Mouse (Mus musculus) forebrain, embryonic 13.5 days (tissue): ENCODE results near the gene Ccdc117. TPM values are rescaled to one million over a fixed set of nuclear protein-coding genes. Genes with fewer than 3 reads are reported as not detected.

Source experiments
- ATAC-seq: fragments of 200-750 bp; cut with Nextera tagmentation; 2 replicates; pipeline ENCODE4 v1.8.0; 2017
- H3K27ac ChIP-seq: fragments of 300-500 bp; sonication (generic); 2 replicates; pipeline ENCODE4 v1.5.1; 2015; ENCODE audit warnings: inconsistent platforms, mild to moderate bottlenecking, moderate library complexity
- H3K27me3 ChIP-seq: fragments of 300-500 bp; sonication (generic); 2 replicates; pipeline ENCODE4 v1.6.1; 2015; ENCODE audit warnings: mild to moderate bottlenecking, inconsistent platforms
- H3K36me3 ChIP-seq: fragments of 300-500 bp; sonication (generic); 2 replicates; pipeline ENCODE4 v1.6.1; 2015; ENCODE audit warnings: mild to moderate bottlenecking, inconsistent platforms; ENCODE audit not compliant: poor library complexity, severe bottlenecking
- H3K4me1 ChIP-seq: fragments of 300-500 bp; sonication (generic); 2 replicates; pipeline ENCODE4 v1.6.1; 2015; ENCODE audit warnings: inconsistent platforms
- H3K4me2 ChIP-seq: fragments of 300-500 bp; sonication (generic); 2 replicates; pipeline ENCODE4 v1.6.1; 2015; ENCODE audit warnings: inconsistent platforms, mild to moderate bottlenecking, moderate library complexity
- H3K4me3 ChIP-seq: fragments of 300-500 bp; sonication (generic); 2 replicates; pipeline ENCODE4 v1.5.1; 2015; ENCODE audit warnings: mild to moderate bottlenecking, inconsistent platforms
- H3K9ac ChIP-seq: fragments of 300-500 bp; sonication (generic); 2 replicates; pipeline ENCODE4 v1.6.1; 2015; ENCODE audit warnings: mild to moderate bottlenecking, inconsistent platforms
- H3K9me3 ChIP-seq: fragments of 300-500 bp; sonication (generic); replicated peaks from 2 replicates; pipeline ENCODE4 v1.6.1; 2016; ENCODE audit warnings: inconsistent platforms
- WGBS: fragments of 180-500 bp; shearing (Covaris S2); methylation state at CpG from one replicate; pipeline ENCODE4 v1.1.7; 2015; 5-methylcytosine and 5-hydroxymethylcytosine counted together
- polyA plus RNA-seq: library from polyadenylated mRNA; unstranded; fragments of >200 nt; fragmentation: Nextera tagmentation; extraction: Ambion mirVana; gene quantifications from 2 replicates; pipeline ENCODE4 v1.2.1, GENCODE M21; 2015

The Ccdc117 gene
- 15.1 and 15.4 TPM in 2 replicates for polyA plus RNA-seq

- Histone ChIP-seq H3K36me3 (peaks cover 9% of the 10 kb centered on the region), H3K4me1 (peaks cover 24% of the 10 kb centered on the region), H3K27ac (peak within 1 kb of the TSS; percentile 54), H3K4me3 (peak within 1 kb of the TSS; percentile 94), H3K9ac (peak within 1 kb of the TSS; percentile 90), H3K9me3 (no peaks in the 10 kb centered on the region), H3K27me3 (no peaks in the 10 kb centered on the region), H3K4me2 (peak within 1 kb of the TSS; percentile 81)
- peak; percentile 99 for ATAC-seq
- WGBS, result under 1% methylated on average over 46 of the region's 65 CpGs
These were observed at the start of gene Ccdc117 for GRCm38 (mm10) chr11:5541799-5542481. Gene Ccdc117 (minus strand): TSS chr11:5542187.

GRCm38 (mm10) chr11:5575046-5575445 is 33.1 kb upstream of the Ccdc117 start:
- no peaks in the 10 kb centered on the region for H3K36me3 ChIP-seq
- no peak overlapping the region for H3K4me2 ChIP-seq
- H3K27me3 ChIP-seq, result no peaks in the 10 kb centered on the region
- no peak overlapping the region for H3K4me3 ChIP-seq
- no peak overlapping the region for H3K9ac ChIP-seq
- H3K4me1 ChIP-seq, result 0 out of 2 replicates have a peak, but pooled peaks cover 10% of the 10 kb centered on the region
- ATAC-seq, result no peak
- H3K27ac ChIP-seq, result no peak overlapping the region
- WGBS, result 65% methylated on average over 6 of the region's 6 CpGs
- H3K9me3 ChIP-seq, result no peaks in the 10 kb centered on the region

- no peak overlapping the region for H3K27ac ChIP-seq
- no peaks in the 10 kb centered on the region for H3K9me3 ChIP-seq
- no peak overlapping the region for H3K4me3 ChIP-seq
- H3K27me3 ChIP-seq, result no peaks in the 10 kb centered on the region
- H3K36me3 ChIP-seq, result no peaks in the 10 kb centered on the region
- ATAC-seq, result no peak
- H3K4me1 ChIP-seq, result 0 out of 2 replicates have a peak, but pooled peaks cover 10% of the 10 kb centered on the region
- H3K9ac ChIP-seq, result no peak overlapping the region
- WGBS, result 86% methylated on average over 2 of the region's 2 CpGs
- no peak overlapping the region for H3K4me2 ChIP-seq
These were observed 31.8 kb upstream of the Ccdc117 start for GRCm38 (mm10) chr11:5573821-5574220.

DNA sequence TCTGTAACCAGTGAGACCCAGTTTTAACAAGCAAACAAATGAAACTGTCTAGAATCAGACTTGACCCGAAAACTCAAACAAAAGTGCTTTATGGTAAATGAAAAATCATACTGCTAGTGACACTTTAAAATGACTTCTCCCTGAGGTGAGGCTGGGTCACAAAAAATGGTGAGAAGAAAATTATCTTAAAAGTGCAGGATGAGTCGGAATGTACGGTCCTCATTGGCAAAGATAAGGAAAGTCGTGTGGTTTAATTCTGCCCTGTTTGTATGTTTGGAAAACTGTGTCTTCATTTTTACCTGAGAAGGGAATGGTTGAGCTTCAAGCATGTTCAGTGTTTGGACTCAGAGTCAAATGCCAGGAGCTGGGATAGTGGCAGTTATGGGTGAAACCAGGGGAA is 29.9 kb upstream of the Ccdc117 start:
- Histone ChIP-seq H3K4me3 (no peak overlapping the region), H3K27ac (no peak overlapping the region), H3K27me3 (no peaks in the 10 kb centered on the region), H3K36me3 (no peaks in the 10 kb centered on the region), H3K4me1 (no peaks in the 10 kb centered on the region), H3K4me2 (no peak overlapping the region), H3K9ac (no peak overlapping the region), H3K9me3 (no peaks in the 10 kb centered on the region)
- ATAC-seq, result no peak
- WGBS, result 95% methylated on average over 4 of the region's 4 CpGs

GRCm38 (mm10) chr11:5569474-5569873 is 27.5 kb upstream of the Ccdc117 start, which contains the start of gene Ankrd36:
Gene Ankrd36 (plus strand): TSS chr11:5569684.
- Histone ChIP-seq H3K9me3 (no peaks in the 10 kb centered on the region), H3K4me1 (no peaks in the 10 kb centered on the region), H3K4me2 (no peak within 1 kb of the TSS), H3K4me3 (no peak within 1 kb of the TSS), H3K27me3 (no peaks in the 10 kb centered on the region), H3K36me3 (no peaks in the 10 kb centered on the region), H3K27ac (no peak within 1 kb of the TSS), H3K9ac (no peak within 1 kb of the TSS)
- WGBS, result 78% methylated on average over 12 of the region's 12 CpGs
- no peak for ATAC-seq

GRCm38 (mm10) chr11:5568082-5568481 is 26.1 kb upstream of the Ccdc117 start:
- H3K4me2 ChIP-seq, result no peak overlapping the region
- no peak overlapping the region for H3K27ac ChIP-seq
- no peak overlapping the region for H3K4me3 ChIP-seq
- H3K9me3 ChIP-seq, result no peaks in the 10 kb centered on the region
- ATAC-seq, result no peak
- peaks cover under 1% of the 10 kb centered on the region; the same call in 1 of the 2 replicates for H3K4me1 ChIP-seq
- H3K36me3 ChIP-seq, result no peaks in the 10 kb centered on the region
- H3K9ac ChIP-seq, result no peak overlapping the region
- H3K27me3 ChIP-seq, result no peaks in the 10 kb centered on the region
- WGBS, result 93% methylated on average over 5 of the region's 5 CpGs

- H3K4me3 ChIP-seq, result no peak overlapping the region
- H3K9ac ChIP-seq, result no peak overlapping the region
- H3K4me1 ChIP-seq, result peaks cover 5% of the 10 kb centered on the region; the same call in 1 of the 2 replicates
- no peak overlapping the region for H3K4me2 ChIP-seq
- H3K36me3 ChIP-seq, result no peaks in the 10 kb centered on the region
- WGBS, result 94% methylated on average over 6 of the region's 6 CpGs
- no peaks in the 10 kb centered on the region for H3K27me3 ChIP-seq
- H3K9me3 ChIP-seq, result no peaks in the 10 kb centered on the region
- no peak for ATAC-seq
- no peak overlapping the region for H3K27ac ChIP-seq
These were observed 25.7 kb upstream of the Ccdc117 start for GRCm38 (mm10) chr11:5567654-5568053.

GRCm38 (mm10) chr11:5566506-5566905 is 24.5 kb upstream of the Ccdc117 start:
- no peak overlapping the region for H3K4me2 ChIP-seq
- H3K36me3 ChIP-seq, result no peaks in the 10 kb centered on the region
- H3K27ac ChIP-seq, result no peak overlapping the region
- ATAC-seq, result no peak
- 70% methylated on average over 2 of the region's 2 CpGs for WGBS
- H3K9me3 ChIP-seq, result no peaks in the 10 kb centered on the region
- no peak overlapping the region for H3K4me3 ChIP-seq
- H3K27me3 ChIP-seq, result no peaks in the 10 kb centered on the region
- peaks cover 5% of the 10 kb centered on the region; the same call in 1 of the 2 replicates for H3K4me1 ChIP-seq
- H3K9ac ChIP-seq, result no peak overlapping the region

DNA sequence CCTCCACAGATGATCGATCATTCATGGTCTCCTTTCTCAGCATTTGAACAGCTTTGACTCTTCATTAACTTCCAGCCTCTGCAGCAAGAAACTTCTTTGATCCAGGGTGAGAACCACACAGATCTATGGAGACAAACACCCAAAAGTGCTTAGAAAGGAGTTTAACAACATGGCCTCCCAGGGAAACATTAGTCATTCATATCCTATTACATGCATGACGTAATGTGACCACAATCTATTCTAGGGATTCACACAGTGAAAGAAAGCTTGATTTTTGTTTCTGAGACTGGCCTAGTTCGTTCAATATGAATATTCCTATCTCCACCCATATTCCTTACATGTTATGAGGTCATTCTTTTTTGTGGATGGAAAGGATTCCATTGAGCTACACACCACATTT is 23.6 kb upstream of the Ccdc117 start:
- H3K27me3 ChIP-seq, result no peaks in the 10 kb centered on the region
- peaks cover 5% of the 10 kb centered on the region; the same call in 1 of the 2 replicates for H3K4me1 ChIP-seq
- no peak overlapping the region for H3K9ac ChIP-seq
- no peak overlapping the region for H3K4me2 ChIP-seq
- WGBS, result 85% methylated on average over 3 of the region's 3 CpGs
- H3K36me3 ChIP-seq, result no peaks in the 10 kb centered on the region
- no peak overlapping the region for H3K27ac ChIP-seq
- ATAC-seq, result no peak
- no peaks in the 10 kb centered on the region for H3K9me3 ChIP-seq
- no peak overlapping the region for H3K4me3 ChIP-seq

DNA sequence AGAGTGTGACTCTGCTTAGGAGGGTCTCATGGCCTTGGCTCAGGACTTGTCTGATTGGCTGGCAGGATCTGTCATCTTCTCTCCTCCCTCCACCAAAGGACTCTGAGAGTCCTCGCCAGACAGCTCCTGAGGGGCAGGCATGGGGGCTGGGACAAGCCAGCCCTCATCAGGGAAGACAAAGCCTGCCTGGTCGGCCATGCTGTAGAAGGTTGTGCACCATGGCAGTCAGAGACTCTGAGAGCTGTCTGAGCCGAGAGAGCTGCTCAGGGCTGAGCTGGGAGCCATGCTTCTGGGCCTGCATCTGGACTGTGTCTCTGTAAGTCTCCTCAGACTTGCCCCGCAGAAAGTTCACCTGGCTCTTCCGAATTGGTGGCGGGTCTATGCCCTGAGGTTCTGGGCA is 21.9 kb upstream of the Ccdc117 start:
- Histone ChIP-seq H3K9me3 (no peaks in the 10 kb centered on the region), H3K4me2 (no peak overlapping the region), H3K27ac (no peak overlapping the region), H3K9ac (no peak overlapping the region), H3K36me3 (no peaks in the 10 kb centered on the region), H3K27me3 (no peaks in the 10 kb centered on the region), H3K4me1 (peaks cover 5% of the 10 kb centered on the region; the same call in 1 of the 2 replicates), H3K4me3 (no peak overlapping the region)
- WGBS, result 58% methylated on average over 6 of the region's 6 CpGs
- ATAC-seq, result no peak

DNA sequence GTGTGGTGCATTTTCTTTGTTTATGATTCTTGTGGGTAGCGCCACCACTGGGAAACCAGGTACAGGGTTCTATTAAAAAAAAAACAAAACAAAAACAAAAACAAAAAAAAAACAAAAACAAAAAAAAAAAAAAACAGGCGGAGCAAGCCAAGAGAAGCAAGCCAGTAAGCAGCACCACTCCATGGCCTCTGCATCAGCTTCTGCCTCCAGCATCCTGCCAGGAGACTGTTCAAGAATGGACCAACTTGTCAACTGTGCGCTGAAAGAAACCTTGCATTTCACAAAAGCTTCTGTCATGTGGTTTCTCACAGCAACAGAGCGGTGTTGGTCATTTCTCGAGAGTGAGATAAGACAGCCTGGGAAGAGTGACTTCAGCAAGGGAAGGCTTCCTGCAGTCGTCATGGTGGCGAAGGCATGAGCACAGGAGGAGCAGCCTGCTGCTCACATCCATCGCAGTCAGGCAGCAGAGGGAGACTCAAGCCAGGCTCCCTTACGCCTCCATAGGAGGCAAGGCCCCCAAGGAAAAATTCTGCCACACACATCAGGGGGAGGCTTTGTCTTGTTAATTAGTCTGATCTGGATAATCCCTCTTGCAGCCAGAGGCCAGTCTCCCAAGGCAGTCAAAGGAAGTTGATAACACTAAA is 20.8 kb upstream of the Ccdc117 start:
- Histone ChIP-seq H3K4me1 (peaks cover 5% of the 10 kb centered on the region; the same call in 1 of the 2 replicates), H3K4me3 (no peak overlapping the region), H3K9ac (no peak overlapping the region), H3K27ac (peak overlapping the region; percentile 16; the same call in 1 of the 2 replicates), H3K9me3 (no peaks in the 10 kb centered on the region), H3K36me3 (no peaks in the 10 kb centered on the region), H3K27me3 (no peaks in the 10 kb centered on the region), H3K4me2 (no peak overlapping the region; the same call in 1 of the 2 replicates)
- WGBS, result 19% methylated on average over 9 of the region's 9 CpGs
- ATAC-seq, result peak; percentile 45; the same call in 1 of the 2 replicates

DNA sequence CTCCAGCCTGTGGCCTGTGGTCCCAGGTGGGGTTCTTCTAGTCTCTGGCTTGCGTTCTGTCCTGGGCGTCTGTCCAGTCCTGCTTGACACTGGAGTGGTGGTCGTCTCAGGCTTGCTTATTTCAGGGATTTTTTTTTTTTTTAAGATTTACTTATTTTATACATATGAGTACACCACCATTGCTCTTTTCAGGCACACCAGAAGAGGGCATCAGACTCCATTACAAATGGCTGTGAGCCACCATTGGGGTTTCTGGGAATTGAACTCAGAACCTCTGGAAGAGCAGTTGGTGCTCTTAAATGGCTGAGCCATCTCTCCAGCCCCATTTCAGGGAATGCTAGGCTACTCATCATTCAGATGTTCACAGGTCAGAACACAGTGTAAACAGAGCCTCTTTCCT is 18.3 kb upstream of the Ccdc117 start:
- no peak overlapping the region for H3K9ac ChIP-seq
- no peaks in the 10 kb centered on the region for H3K27me3 ChIP-seq
- H3K36me3 ChIP-seq, result no peaks in the 10 kb centered on the region
- H3K9me3 ChIP-seq, result no peaks in the 10 kb centered on the region
- H3K27ac ChIP-seq, result no peak overlapping the region
- H3K4me1 ChIP-seq, result peaks cover 5% of the 10 kb centered on the region; the same call in 1 of the 2 replicates
- ATAC-seq, result no peak
- WGBS, result 80% methylated on average over 3 of the region's 3 CpGs
- no peak overlapping the region for H3K4me3 ChIP-seq
- no peak overlapping the region for H3K4me2 ChIP-seq
